Mouse (Mus musculus): ENCODE measurements around the gene Cntd1.

- TF ChIP-seq CTCF (IDR thresholded peaks at IDR 0.05) (no peak), EP300 (IDR thresholded peaks at IDR 0.05) (no peak)
These were observed 28.9 kb downstream of the Cntd1 start for GRCm38 (mm10) chr11:101307744-101308143.

Data from lung, postnatal 0 days (tissue).